Mouse (Mus musculus) common myeloid progenitor, adult 5-6 weeks (primary cell): Measurements from ENCODE around the gene Fap. TPM values are rescaled to one million over a fixed set of nuclear protein-coding genes. Genes with fewer than 3 reads are reported as not detected.

Experiments
- ATAC-seq: replicated peaks from 2 replicates; pipeline ENCODE4 v1.8.0; 2016; ENCODE audit warnings: low read depth, mild to moderate bottlenecking, moderate TSS enrichment, inconsistent platforms; ENCODE audit not compliant: poor library complexity, severe bottlenecking
- total RNA-seq: library from RNA; stranded (forward); fragments of 200-1000, 187-1606 nt; gene quantifications from 2 replicates; pipeline ENCODE4 v1.2.3, GENCODE M21; 2017

The Fap gene
- 0.32 TPM in 1 of 2 replicates, not detected in the other for total RNA-seq

DNA sequence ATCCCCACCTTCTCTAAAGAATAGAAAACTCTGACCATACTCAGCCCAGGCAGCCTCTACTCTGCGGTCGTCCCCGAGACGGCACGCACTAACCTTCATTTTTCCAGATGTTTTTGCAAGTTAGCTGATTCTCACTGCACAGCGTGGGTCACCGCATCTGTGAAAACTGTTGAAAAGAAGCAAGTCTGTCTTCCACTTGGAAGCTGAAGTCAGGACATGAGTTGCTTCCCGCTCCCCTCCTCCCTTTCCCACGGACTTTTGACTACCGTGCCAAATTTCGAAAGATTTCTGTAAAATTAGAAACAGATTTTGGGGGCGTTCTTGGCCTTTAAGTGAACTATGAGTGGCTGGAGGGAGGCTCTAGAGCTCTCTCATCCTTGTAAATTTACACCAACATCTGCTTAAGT, at the start of gene Fap:
Gene Fap (minus strand): TSS at position 323 of the 407 bp plus-strand sequence.
- no peak for ATAC-seq

DNA sequence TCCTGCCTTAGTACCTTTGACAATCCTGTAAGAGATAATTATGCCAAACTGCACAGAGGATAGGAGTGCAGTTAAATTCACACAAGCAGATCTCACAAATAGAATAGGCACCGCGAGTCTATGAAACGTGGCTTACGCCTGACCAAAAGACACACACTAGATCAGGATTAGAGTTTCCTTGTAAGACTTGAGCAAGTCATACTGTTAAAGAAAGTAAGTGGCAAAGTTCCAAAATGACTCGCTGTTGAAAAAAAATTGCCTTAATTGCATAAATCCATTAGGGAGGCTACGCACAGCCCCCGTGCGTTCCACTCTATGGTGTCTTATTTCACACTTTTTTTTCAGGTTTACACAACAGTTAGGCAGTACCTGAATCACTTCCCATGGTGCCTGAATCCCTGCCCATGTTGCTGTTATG, 49.2 kb upstream of the Fap start:
- no peak for ATAC-seq

DNA sequence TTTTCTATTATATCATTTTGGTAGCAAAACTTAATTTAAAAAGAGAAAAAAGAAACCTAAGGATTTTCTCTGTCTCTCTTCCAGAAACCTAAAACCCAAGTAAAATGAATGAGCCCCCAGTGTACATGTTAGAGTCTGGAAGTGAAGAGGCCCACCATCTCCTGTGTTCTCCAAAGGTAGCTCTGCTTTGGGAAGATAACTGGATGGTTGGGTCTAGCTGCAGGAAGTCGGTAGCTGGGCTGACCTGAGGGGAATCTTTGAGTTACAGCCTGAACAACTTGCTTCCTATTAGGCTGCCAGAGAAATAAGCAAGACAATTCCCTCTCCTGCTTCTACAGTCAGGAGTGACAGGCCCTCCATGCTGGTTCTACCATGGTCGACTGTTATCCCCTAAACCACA, 45.8 kb upstream of the Fap start:
- ATAC-seq = no peak

DNA sequence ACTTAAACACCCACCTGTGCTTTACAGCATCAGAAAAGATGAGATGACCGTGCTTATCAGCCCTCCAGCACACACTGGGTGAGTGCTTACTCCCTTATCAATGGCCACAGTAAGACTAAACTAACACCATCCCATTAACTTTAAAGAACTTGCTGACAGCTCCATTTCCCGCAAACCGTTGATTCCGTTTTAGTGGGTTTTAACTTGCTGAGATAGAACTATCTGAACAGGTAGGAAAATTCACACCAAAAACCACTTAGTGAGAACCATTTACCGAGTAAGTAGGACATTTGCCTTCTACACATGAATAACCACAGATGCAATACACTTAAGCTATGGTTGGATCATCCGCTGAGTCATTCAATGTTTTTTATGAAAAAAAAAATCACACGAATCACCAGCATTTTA, 45.1 kb upstream of the Fap start:
- ATAC-seq = peak; percentile 86

DNA sequence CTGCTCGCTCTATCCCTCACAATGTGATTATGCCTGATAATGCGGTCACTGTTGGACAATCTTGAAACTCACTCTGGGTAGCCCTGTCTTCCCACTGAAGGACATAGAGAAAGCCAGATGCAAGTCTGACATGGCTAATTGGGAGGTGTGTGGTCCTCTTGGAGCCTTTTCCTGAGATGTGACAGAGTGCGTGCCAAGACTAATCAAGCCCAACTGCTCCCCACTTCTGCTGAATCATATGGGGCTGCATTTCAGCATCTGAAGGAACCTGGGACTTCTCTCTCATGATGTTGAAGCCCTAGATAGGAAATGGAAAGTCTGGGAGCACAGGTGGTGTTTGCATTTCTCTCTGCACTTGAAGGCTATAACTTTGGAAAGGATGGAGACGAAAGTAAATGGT, 39.3 kb upstream of the Fap start:
- ATAC-seq = no peak

DNA sequence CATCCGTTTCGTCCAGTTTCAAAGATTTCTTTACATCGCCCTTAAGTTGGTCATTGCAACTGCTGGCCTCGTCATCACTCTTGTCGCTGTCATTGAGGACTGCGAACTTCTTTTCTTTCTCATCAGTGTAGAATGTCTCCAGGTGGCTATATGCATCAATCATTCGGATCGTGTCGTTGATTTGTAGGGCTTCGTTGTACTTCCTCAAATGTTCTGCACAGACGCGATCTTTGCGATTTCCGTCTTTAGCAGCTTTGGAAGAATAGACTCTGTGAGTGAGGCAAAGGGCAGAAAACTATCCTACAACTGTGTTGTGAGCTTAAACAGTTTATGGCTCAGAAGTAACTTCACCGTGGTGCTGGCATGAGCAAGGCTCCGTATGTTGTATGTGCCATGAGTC, 32.3 kb upstream of the Fap start:
- peak; percentile 73 for ATAC-seq

DNA sequence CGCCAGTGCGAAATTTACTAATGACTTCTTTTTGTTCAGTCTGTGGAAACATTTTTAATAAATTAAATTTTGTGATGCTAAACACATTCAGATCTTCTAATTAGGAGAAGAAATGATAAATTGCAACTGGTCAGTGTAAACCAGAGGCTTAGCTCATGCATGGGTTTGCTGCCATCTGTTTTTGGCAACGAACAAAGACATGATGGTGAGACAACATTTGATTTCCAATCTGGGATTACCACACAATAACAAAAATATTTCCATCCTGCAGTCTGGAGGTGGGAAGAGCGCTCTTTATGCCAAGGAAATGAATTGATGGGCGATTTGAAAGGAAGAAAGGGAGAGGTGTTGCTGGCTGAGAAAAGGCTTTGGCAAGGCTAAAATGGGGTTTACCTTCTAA, 29.7 kb upstream of the Fap start:
- no peak for ATAC-seq

DNA sequence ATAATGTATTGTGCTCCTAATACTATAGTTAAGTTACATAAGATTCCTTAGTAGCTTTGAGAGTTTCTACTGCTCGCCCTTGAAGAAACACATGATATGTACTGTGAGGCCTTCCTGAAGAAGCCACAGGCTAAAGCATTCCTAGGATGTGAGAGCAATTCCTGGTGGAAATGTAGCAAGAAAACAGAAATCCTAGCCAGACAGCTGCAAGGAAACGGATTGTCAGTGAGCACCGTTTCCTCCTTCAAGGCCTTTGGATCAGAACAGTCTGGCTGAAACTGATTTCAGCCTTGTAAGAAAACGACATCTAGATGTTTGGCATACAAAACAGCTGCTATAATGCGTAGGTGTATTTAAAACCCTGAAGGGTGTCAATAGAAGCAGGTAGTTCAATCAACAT, 22.7 kb upstream of the Fap start:
- no peak for ATAC-seq

DNA sequence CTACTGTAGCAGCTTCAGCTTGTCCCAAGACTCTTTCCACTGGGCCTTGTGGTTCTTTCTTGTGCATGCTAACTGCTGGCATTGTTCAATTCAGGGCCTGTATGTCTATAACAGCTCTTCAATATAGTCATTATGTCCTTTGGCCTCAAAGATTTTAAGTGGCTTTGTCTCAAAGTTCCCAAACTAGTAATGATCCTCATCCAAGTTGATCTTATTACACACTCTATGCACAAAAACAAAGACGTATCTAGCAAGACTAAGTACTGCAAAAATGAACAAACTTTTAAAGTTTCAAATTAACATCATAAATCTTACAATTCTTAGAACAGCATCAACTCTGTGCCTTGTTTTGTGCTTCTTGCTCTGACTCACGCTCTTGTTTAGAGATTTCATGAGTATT, 20.6 kb upstream of the Fap start:
- no peak for ATAC-seq

DNA sequence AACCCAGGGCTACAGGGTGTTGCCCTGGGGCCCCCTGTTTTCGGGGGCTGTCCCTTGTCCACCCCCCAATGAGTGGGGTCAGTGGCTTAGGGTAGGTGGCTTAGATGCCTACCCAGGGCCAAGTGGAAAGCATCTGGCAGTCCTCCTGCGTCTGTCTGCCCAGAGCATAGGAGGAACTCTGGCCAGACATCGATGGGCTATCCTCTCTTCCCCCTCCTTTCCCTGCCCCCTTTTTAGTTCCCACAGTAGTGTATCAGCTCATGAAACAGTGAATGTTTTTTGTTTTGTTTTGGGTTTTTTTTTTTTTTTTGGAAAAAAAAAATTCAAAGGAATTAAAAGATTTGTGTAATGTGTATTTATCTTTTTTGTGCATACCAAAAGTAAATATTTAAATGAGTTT, 17.7 kb upstream of the Fap start:
- ATAC-seq = no peak

DNA sequence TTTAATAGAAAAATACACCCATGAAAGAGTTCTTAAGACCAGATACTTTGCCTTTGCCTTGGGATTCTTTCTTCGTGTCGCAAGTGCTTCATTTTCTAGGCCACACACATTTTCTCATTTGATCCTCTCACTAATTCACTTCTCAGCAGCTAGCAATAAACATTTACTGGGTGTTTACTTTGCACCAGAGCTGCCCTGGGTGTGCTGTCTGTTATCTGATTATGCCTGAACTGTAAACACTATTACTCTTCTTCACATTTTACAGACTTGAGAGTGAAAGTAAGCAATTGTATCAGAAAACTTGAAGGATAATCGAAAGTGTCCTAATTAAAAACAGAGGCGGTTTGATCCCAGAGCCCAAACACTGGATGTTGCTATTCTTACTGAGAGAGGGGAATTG, 15.5 kb upstream of the Fap start:
- no peak for ATAC-seq

DNA sequence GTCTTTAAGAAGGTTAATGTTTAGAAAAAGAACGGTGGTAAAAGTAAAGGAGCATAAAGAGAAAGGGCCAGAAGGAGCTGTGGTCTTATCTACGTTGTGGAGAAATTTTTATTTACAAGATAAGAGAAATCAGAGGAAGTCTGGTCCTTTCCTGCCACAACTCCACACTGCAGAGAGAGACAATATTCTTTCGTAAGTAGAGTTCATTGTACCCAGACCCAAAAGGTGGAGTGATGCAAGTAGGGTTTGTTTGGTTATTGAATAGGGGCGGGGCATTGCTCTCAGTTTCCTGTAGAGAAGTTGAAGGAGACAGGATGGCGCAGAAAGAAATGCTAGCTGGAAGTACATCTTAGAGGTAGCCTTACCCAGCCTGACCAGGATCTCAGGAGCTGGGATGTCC, 11.9 kb upstream of the Fap start:
- ATAC-seq = peak; percentile 57

DNA sequence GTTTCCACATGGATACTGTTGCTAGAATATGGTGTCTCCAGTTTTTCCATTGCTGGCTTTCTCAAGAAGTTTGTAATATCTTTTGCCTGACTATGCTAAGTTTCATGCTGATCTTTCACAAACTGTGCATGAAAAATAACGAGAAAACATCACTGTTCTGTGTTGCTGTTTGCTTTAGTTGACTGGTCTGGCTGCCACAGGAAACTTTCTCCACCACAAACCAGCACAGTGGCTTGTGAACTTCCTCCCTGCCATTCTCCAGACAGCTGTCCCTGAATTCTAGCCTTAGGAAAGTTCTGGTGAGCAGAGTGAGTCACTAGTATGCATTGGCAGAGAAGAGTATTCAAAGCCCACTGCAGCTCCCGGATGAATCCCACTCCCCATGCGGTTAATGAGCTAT, 1.1 kb upstream of the Fap start:
- ATAC-seq = peak; percentile 92

DNA sequence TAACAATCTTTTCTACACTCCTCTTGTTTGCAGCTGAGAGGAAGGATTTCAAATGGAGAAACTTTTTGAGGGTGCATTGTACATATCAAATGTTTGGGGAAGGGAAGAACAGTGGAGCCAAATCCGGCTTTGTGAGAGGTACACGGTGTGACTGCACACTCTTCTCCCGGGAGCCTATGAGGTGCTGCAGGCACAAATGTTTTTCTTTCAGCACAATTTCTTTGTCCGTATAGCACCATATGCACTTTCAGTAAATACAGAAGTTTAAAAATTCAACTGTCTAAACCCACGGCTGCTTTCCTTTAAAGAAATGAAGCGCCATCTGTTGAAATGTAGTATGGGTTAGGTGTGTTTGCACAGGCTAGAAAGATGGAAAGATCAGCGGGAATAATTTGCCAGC, 375 bp upstream of the Fap start:
- ATAC-seq = no peak

DNA sequence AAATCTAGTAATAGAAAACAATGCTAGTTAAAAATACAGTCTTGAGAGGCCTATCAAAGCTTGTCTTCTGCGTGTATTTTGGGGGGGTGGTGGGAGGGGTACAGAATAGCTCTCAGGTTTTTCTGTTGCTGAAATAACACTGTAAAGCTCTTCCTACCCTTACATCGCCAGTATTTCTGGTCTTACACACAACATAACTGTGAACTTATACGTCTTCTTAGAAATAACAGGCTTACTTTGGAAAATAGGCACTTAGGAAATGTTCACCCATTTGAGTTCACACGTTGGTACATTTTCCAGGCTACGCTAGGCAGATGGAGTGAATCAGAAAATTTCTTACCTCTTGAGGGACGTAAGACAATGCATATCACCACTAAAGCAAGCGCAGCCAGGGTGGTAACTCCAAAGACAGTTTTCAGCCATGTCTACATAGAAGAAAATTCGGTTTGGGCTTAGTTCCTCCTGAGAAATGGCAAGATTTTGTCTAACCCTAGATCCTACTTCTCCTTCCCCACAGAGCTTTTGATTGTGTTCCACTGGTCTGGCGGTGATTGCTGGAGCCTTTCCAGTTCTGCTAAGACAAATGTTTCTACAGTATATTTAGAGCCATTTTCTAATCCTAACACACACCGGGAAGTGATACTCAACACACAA, 649 bp downstream of the Fap start:
- ATAC-seq = peak; percentile 49

DNA sequence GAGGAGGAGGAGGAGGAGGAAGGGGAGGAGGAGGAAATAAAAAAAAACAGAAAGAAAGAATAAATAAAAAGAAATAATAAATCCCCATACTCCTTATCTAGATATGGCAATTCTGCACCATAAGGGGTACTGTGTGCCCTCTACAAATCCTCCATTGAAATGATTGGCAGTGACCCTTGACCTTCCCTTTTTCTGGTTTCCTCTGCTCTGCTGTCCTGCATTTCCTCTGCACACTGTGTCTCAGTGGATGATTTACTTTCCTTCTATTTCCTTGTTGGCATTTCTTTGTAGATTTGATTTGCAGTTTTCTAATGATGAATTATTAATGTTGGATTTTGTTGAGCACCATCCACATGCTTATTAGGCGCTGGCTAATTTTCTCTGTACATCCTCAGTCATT, 9.2 kb downstream of the Fap start:
- peak; percentile 84 for ATAC-seq

DNA sequence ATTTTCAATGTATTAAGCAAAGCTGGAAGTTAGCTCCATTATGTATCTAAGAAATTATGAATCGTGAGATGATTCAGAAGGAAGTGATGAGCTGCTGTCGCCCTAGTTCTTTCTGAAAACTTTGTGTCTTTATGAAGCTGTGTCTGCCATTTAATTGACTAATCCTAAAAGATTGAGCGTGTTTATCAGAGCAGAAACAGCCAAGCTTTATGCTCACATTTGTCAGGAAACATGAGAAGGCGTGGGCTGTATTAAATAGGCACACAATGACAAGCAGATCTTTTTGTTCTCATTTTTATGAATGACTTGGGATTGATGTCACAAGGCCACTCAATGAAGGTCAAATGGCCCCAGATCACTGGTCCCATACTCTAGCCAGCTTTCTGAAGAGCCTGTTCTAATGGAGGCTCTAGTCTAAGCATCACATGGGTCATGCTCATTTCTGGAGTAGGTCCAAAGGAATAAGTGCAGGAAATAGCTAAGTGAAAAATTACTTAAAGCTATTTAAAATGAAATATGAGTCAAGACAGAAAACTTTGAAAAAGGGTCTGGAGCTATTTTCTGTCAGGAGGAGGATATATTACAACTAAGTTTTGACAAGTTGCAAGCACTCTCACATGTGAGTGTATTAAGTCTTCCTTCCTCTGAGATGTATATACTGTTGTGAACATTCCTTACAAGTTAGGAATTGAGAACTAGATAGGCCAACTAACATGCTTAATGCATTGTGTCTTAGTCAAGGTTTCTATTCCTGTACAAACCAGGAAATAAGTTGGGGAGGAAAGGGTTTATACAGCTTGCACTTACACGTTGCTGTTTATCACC, 11.0 kb downstream of the Fap start:
- ATAC-seq = no peak

DNA sequence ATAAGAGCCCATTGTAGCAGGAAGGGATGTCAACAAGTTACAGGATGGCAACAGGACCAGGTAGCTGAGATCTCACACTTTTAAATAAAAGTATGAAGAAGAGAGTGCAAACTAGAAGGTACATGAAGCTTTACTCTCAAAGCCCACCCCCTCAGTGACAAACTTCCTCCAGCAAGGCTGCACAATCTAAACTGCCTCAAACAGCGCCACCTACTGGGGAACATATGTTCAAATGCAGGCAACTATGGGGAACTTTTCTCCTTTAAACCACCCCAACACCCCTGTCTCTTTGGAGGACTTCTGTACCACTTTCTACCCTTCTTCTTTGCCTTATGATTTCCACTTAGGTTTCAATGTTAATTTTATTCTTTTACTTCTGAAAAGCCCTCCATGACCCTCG, 16.5 kb downstream of the Fap start:
- ATAC-seq = no peak

DNA sequence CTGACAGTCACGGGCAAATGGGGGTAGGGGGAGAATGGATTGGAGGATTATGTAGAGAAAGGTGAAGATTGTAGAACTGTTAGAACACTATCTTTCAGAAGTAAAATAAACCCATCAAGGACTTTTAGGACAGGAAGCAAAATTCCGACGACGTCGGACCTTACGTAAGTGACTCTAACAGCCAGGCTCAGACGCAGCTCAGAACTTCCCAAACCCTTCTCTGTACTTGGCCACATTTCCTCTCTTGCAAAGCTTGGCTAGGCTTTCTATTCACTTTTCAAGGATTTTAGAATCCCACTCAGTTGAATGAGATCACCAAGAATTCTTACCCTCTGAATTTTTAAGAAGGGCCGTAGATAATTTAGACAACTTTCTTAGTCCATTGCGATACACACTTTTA, 17.5 kb downstream of the Fap start:
- no peak for ATAC-seq

DNA sequence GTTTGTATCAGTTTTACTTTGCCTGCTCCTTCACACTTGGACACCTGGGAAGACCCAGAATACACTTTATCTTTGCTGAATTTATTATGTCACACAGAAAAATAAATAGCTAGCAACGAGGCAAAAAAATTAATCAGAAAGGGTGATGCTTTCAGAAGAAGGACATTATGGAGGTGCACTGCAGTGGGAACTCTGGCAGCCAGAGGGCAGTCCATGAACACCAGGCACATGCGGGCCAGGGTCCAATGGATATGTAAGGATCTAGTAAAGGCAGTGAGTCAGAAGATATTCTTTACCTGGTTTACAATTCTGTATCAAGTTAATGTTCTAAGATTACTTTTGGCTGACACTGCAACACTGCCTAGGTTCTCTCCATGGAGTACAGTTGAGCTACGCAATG, 24.2 kb downstream of the Fap start:
- ATAC-seq = peak; percentile 78; the same call in 1 of the 2 replicates

DNA sequence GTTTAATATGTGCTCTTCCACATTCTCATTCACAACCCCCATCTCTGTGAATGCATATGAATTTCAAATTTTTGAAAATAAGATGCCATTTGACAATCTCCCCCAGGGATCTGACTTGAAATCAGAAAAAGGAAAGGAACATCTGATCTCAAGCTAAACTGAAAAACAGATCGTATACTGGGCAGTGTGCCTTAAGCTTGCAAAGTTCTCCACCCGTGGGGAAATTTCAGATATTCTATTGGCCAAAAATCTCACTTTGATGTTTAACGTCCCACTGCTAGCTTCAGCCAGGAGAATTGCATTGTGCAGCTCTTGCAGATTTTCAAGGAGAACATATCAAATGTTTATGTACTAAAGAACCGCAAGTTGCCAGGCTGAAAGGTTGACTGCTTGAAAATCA, 24.7 kb downstream of the Fap start:
- ATAC-seq = no peak

DNA sequence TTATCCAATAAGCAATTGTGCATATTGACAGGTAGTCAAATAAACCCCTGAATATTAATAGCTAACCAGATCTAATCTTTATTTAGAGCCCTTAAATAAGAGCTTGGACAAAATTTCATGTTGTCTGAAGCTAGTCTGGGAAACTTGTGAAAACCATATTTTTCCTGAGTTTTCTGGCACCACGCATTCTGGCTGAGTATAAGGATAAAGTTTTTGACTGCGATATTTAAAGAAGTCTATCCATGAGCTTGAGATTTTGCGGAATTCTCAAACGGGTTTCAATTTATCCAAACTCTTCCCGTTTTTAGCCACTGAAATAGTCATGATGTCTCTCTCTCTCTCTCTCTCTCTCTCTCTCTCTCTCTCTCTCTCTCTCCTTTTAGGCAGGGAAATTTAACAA, 25.8 kb downstream of the Fap start:
- ATAC-seq = no peak
